Mouse (Mus musculus): ENCODE results near the gene Olfr1191-ps1.
"Not testable (repeated sequence)": the region's sequence is repeated elsewhere in the genome, so short reads cannot be mapped to it uniquely, and the experiment has no call there.

Gene Olfr1191-ps1

GRCm38 (mm10) chr2:88640242-88640641 is at the start of gene Olfr1191-ps1:
TSS of gene Olfr1191-ps1 (plus strand) at chr2:88640542.
- DNase-seq (ENCODE audit: low spot score) = not testable (repeated sequence)

GRCm38 (mm10) chr2:88648209-88648608 is 7.9 kb downstream of the Olfr1191-ps1 start, which contains the start of gene Olfr1192-ps1:
TSS of gene Olfr1192-ps1 (plus strand) at chr2:88648509.
- no peak for DNase-seq (ENCODE audit: low spot score)

GRCm38 (mm10) chr2:88675328-88675727 is 35.0 kb downstream of the Olfr1191-ps1 start, which contains the start of gene Olfr1193:
TSS of gene Olfr1193 (plus strand) at chr2:88675628.
- DNase-seq (ENCODE audit: low spot score) = not testable (repeated sequence)

- DNase-seq (ENCODE audit: low spot score) = no peak
These were observed 48.7 kb downstream of the Olfr1191-ps1 start, which contains the start of gene Olfr1195 for GRCm38 (mm10) chr2:88689087-88689486. TSS of gene Olfr1195 (minus strand) at chr2:88689187.
